In genomic region chr14:62307555-62307954, GRCm38 (mm10) we compare ENCODE assay signal across 21 mouse cellular contexts. TPM values are rescaled to one million over a fixed set of nuclear protein-coding genes. Genes with fewer than 3 reads are reported as not detected.
DNase-seq lines count a peak whose midpoint lies in the region; TF ChIP-seq lines count a peak whose summit lies in the region.
"Had no signal": no experiment of that assay in that cellular context is flagged by ENCODE, and none has a peak within 500 bp of the region (broad histone marks: within the 10 kb centered on the region; RNA-seq: fewer than 3 reads in every experiment).

No protein-coding gene starts in this region.

- no peak for TF ChIP-seq CTCF in left cerebral cortex, adult 2 months (IDR thresholded peaks at IDR 0.05)

- H3K4me3 ChIP-seq in left cerebral cortex, adult 2 months = no peak overlapping the region
- H3K4me3 ChIP-seq: heart, embryonic 15.5 days; intestine, embryonic 15.5 days; kidney, embryonic 15.5 days; neural tube, embryonic 15.5 days had no signal

- peak; percentile 12 to 24 for DNase-seq in frontal cortex, postnatal 10 days (ENCODE audit: low spot score in 2 of 2)
- no peak for DNase-seq in frontal cortex, adult 2 months (ENCODE audit: extremely low spot score in 1 of 2, low spot score in 1 of 2)
- DNase-seq in left cerebral cortex, postnatal 4 days = peak; percentile 36
- no peak for DNase-seq in left cerebral cortex, adult 2 months (ENCODE audit: extremely low spot score in 1 of 2, low spot score in 2 of 2)
- DNase-seq in right cerebral cortex, postnatal 4 days = peak; percentile 19
- no peak for DNase-seq in right cerebral cortex, adult 2 months (ENCODE audit: low spot score in 2 of 2)
- DNase-seq in testis, postnatal 14 days (ENCODE audit: low spot score) = peak; percentile 52
- DNase-seq in heart, postnatal 36 days = no peak
- DNase-seq: adrenal gland, postnatal 14 days; cerebellum, adult 2 months; gastrocnemius, postnatal 36 days; liver; liver, postnatal 0 days; right cerebral cortex, postnatal 14 days; thymus, postnatal 4 days had no signal

- H3K27ac ChIP-seq in left cerebral cortex, adult 2 months = no peak overlapping the region
- H3K27ac ChIP-seq: intestine, embryonic 15.5 days; kidney, embryonic 15.5 days; neural tube, embryonic 15.5 days; stomach, postnatal 0 days had no signal

- intact Hi-C loops in left cerebral cortex, postnatal 4 days (cut with DNase I) = no loop called here
- intact Hi-C loops in left cerebral cortex, adult 2 months (cut with DNase I) = no loop called here
- intact Hi-C loops in heart, postnatal 36 days (cut with DNase I) = no loop called here

RNA-seq across cellular contexts. Expression of gene Dleu7, which starts 14.7 kb away (rescaled TPM):
- 7.6 and 8.4 TPM in 2 replicates for polyA plus RNA-seq in frontal cortex, adult 2 months (2012; rRNA removed)
- total RNA-seq in left cerebral cortex, postnatal 4 days (2021) = 10 to 100 TPM; 11.6 to 11.9 TPM
- total RNA-seq in left cerebral cortex, adult 2 months (2021) = 1 to 10 TPM; 8.0 to 9.1 TPM
- total RNA-seq in heart, postnatal 36 days (2021) = not detected
- total RNA-seq: adrenal gland, postnatal 14 days; gastrocnemius, postnatal 36 days had no signal
- polyA plus RNA-seq: activated CD4-positive, CD25-positive, alpha-beta regulatory T cell, adult 4 months had no signal

RNA-seq across cellular contexts. Expression of gene Rnaseh2b, which starts 15.2 kb away (rescaled TPM):
- 11.7 and 12.2 TPM in 2 replicates for polyA plus RNA-seq in frontal cortex, adult 2 months (2012; rRNA removed)
- total RNA-seq in left cerebral cortex, postnatal 4 days (2021) = 10 to 100 TPM; 22.0 to 24.0 TPM
- 10 to 100 TPM; 10.3 to 15.0 TPM for total RNA-seq in left cerebral cortex, adult 2 months (2021)
- total RNA-seq in heart, postnatal 36 days (2021) = 10 to 100 TPM in 1 of 2 experiments, 1 to 10 TPM in 1; 9.6 to 11.1 TPM

Comparison
In these comparisons a context has a peak if more than half of its experiments do, and no peak if none do; other contexts are left out.
1. DNase-seq: peak in frontal cortex, postnatal 10 days (2 of 2), left cerebral cortex, postnatal 4 days (single experiment), right cerebral cortex, postnatal 4 days (single experiment) and testis, postnatal 14 days (single experiment); none in frontal cortex, adult 2 months (0 of 2), left cerebral cortex, adult 2 months (0 of 2), right cerebral cortex, adult 2 months (0 of 2) and heart, postnatal 36 days (0 of 2).
2. RNA of gene Dleu7, which starts 14.7 kb away (total RNA-seq): 11.6 to 11.9 TPM in left cerebral cortex, postnatal 4 days and 8.0 to 9.1 TPM in left cerebral cortex, adult 2 months; not detected in heart, postnatal 36 days; every median in the first group is over 4 times any median in the second.